Mouse (Mus musculus): ENCODE data around the gene Gbp7. TPM values are rescaled to one million over a fixed set of nuclear protein-coding genes. Genes with fewer than 3 reads are reported as not detected.
"Not testable (repeated sequence)": the region's sequence is repeated elsewhere in the genome, so short reads cannot be mapped to it uniquely, and the experiment has no call there.

Gbp7 gene
- 10 to 100 TPM; 16.1 to 23.3 (median 17.2) TPM for total RNA-seq (2022)

DNA sequence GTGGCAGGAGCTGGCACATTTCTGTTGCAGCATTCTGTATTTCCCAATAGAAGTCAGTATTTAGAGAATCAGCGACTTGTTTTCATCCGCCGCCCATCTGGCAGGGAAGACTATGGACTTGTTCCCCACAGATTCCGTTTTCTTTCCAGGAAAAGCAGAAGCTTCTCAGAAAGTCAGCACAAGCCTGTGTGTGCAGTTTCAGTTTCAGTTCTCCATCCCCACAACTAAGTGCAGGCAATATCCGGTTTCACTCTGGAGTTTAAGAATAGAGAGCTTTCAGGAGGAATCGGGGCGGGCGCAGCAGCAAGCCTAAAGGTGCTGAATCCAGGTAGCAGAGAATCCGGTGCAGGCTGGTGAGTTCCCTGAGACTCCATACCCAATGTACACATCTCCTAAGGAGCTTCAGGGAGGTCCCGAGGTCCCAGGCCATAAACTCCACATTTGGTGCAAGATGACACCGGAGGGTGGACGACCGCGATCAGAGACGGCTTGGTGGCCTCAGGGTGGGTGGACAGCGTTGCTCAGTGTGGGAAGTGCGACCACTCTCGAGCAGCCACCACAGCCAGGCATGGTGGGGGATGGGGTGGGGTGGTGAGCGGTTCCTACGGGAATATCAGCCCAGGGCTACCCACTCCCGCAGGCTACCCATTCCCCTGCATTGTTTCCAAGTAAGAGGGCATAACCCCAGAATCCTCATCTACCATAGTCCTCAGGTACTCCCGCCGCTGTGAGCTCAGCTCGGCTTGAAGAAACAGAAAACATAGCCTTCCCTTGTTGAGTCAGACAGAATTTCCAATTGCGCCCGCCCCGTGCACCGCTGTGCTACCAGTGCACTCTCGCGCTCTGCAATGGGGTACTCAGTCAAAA is at the start of gene Gbp7:
Gbp7 (plus strand) TSS at position 256 of the 867 bp plus-strand sequence.
- DNase-seq: peak; percentile 51

DNA sequence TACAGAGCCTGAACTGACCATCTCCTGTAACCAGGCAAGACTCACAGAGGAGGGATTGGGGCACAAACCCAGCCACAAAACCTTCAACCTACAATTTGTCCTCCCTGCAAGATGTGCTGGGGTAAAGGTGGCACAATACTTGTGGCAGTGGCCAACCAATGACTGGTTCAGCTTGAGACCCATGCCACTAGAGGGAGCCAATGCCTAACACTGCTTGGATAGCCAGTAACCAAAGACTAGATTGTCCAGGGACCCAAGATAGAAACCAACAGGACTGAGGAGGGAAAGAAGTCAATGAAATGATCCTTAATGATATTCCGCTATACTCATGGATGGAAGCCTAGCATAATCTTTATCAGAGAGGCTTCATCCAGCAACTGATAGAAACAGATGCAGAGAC is 39.7 kb upstream of the Gbp7 start:
- DNase-seq: peak; percentile 46

DNA sequence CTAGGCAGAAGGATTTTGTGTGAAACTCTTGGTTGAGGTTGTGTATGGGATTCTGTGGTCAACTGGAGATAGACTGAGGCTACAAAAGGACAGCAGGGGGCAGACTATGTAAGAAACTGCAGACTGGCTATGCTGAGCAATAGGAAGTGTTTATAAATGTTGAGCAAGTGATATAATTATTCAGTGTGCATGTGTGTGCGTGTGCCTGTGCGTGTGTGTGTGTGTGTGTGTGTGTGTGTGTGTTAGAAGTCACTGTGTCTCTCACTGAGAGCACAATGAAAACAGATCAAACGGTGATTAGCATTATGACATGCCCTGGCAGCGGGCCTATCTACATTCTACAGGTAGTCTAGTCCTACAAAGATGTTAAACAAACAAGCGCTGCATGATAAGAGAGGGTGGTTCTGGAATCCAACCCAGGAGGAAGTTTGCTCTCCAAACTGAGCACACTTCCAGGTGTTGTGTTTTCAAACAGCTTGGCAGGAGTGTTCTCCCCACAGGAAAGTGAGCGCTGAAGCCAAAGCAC is 36.5 kb upstream of the Gbp7 start, which contains the start of gene Gbp5:
Gbp5 (plus strand) TSS at position 443 of the 526 bp plus-strand sequence.
- DNase-seq: peak; percentile 37

DNA sequence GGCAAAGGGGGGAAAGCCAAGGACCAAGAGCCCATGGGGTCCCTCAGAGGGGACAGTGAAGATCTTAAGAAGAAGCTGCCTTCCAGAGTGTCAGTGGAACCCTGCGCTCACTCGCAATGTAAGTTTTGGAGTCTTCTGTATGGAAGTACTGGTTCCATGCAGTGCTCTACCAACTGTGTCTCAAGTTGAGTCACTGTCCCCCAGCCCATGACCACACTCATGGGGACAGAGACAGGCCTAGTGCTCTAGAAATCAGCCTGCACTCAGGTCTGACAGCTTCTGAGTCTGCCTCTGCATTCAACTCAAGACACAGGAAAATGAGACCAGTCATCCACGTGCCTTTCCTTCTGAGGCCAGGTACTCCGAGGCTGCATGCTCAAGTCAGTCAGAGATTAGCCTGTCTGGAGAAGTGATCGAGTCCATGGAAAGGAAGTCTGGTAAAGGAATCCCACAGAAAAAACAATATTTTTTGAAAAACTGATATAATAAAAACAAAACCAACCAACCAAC is 34.9 kb upstream of the Gbp7 start:
- DNase-seq: no peak

- no peak for DNase-seq
These were observed 33.7 kb upstream of the Gbp7 start for GRCm38 (mm10) chr3:142496113-142497101.

DNA sequence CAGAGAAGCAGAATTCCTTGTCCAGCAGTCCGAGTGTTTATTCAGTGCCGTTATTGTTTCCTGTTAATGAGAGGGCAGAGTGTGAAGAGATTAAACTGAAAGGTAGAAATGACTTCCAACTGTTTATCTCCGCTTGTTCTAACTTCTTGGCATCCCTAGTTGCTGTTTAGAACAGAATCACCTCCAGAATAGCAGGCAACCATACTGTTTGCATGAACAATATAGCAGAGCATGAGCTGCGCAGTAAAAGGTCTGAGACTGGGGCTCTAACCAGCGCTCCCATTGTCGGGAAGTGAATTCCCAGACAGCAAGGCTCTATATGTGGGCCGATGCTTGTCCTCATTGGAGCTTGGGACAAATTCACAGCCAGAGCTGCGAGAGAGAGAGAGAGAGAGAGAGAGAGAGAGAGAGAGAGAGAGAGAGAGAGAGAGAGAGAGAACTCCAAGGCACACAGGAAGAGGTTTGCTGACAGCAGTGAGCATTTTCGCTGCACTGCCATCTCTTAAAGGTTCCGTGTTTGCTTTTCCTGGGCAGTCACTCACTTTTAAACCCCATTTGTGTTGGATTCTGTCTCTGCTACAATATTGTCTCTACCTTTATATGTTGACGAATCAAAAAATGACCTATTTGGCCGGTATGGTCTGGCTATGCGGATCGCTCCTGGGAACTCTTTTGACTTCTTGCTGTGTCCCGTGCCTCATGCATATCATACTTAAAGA is 32.9 kb upstream of the Gbp7 start:
- DNase-seq: no peak

DNA sequence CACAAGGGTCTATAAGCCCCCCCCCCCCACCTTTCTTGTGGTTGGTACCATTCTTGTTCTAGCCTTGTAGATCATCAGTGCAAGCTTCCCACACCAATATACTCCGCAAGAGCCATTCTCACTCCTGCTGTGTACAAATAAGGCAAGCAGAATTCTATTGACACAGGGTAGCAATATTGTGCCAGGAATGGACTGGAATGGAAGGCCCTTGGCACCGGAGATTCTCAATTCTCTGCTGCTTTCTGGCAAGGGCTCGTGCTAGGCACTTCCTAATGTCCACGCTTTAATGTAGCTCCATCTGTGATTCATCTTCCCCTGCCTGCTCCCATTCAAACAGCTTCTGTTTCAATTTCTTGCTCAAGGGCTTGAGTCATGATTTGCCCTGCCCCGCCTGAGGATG is 31.2 kb upstream of the Gbp7 start:
- no peak for DNase-seq

DNA sequence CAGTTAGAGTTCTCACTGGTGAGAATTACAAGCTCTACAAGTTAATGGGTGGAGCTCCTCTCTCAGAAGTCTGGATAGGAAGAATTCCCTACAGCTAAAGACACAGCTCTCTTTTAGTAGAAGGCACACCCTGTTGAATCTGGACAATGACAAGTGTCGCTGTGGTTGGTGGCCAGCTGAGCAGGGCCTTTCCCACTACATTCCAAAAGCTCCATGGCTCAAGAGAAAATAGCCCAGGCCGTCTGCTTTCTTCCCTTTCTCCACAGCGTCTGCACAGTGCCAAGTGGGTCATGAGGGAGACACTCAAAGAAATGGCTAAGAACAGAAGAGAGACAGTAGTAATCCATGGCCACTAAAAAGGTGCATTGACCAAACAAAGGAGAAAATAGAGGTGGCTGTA is 2.0 kb upstream of the Gbp7 start:
- DNase-seq: no peak

- no peak for DNase-seq
These were observed 545 bp upstream of the Gbp7 start for GRCm38 (mm10) chr3:142529597-142529996.

DNA sequence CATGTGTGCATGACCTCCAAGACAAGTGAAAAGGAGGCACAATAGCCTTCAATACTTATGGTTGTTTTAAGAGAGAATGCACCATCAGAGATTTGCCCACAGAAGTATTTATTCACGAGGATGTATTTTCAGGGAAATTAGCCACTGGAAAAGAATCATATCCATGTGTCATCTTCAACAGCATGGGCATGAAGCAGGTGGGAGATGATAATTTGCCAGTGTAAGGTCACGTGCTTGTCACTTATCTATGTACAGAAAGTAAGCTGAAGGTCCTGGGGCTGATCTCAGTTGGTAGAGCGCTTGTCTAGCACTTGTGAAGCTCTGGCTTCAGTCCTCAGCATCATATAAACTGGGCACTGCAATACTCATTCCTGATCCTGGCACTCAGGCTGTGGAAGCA is 1.5 kb downstream of the Gbp7 start:
- no peak for DNase-seq

DNA sequence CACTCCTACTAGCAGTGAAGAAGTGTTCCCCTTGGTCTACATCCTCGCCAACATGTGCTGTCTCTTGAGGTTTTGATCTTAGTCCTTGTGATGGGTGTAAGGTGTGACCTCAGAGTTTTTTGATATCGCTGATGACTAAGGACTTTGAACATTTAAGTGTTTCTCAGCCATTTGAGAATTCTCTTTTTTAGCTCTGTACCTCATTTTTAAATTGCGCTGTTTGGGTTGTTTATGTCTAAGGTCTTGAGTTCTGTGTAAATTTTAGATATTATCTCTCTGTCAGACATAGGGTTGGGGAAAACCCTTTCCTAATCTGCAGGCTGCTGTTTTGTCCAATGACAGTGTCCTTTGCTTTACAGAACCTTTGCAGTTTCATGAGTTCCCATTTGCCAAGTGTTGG is 3.0 kb downstream of the Gbp7 start:
- DNase-seq: no peak

- no peak for DNase-seq
These were observed 5.5 kb downstream of the Gbp7 start for GRCm38 (mm10) chr3:142535667-142536066.

DNA sequence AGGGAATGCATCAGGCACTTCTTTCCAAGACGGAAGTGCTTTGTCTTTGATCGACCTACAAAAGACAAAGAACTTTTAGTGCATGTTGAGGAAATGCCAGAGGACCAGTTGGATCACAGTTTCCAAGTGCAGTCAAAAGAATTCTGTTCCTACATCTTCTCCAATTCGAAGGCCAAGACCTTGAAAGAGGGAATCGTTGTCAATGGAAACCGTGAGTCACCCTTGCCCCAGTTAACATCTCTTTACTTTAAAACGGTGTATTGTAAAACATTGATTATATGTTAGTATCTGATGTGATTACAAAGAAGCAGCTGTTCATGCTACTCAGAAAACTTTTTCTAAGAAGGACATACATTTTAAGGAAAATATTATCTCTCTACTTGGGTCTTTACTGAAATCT is 11.2 kb downstream of the Gbp7 start:
- DNase-seq: peak; percentile 24

DNA sequence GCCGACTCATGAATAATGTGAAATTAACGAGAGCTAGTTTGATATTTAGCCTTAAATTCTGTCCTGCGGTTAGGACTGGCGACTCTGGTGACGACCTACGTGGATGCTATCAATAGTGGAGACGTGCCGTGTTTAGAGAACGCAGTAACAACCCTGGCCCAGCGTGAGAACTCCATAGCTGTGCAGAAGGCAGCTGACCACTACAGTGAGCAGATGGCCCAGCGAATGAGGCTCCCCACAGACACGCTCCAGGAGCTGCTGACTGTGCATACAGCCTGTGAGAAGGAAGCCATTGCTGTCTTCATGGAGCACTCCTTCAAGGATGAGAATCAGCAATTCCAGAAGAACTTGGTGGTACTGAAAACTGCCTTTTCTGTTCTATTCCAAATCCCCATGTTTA is 12.6 kb downstream of the Gbp7 start:
- not testable (repeated sequence) for DNase-seq

DNA sequence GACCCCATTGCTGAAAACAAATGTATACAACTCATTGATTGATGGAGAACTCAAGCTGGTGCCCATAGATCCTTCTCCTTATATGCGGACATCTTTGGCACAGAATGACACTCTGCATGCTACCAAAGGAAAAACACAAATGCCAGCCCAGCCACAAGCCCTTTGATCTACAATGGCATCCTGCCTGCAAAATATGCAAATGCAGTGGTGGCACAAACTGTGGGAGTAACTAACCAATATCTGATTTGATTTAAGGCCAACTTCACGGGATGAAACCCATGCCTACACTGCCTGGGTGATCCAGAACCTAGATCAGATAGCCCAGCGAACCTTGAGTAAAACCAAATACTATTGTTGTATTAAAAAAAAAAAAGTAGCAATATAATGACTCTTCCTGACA is 16.5 kb downstream of the Gbp7 start:
- no peak for DNase-seq

DNA sequence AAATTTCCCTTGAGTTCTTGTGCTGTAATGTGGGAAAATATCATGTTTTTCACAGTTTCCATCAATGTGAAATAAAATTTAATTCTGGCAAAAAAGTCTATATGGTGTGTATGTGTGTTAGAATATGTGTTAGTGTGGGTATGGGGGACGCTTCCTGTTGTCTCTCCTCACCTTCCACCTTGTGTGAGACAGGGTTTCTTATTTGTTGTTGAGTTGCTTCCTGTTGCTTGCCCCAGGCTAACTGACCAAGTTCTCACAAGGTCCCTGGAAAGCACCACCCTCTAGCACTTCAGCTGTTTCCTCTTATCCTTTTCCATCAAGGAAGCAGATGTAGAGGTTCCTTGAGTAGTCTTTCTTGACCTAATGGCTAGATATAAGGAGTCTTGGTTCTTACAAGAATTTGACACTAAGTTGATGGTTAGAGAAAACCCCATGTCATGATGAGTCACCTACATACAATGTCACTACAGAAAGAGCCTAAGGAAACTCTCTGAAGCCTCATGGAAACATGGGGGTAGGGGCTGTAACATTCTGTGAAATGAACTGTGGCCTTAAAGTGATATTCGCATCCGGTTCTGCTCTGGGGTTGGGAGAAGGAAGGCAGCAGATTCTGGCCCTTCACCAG is 20.0 kb downstream of the Gbp7 start:
- no peak for DNase-seq

- no peak for DNase-seq
These were observed 24.5 kb downstream of the Gbp7 start for GRCm38 (mm10) chr3:142554601-142555000.

DNA sequence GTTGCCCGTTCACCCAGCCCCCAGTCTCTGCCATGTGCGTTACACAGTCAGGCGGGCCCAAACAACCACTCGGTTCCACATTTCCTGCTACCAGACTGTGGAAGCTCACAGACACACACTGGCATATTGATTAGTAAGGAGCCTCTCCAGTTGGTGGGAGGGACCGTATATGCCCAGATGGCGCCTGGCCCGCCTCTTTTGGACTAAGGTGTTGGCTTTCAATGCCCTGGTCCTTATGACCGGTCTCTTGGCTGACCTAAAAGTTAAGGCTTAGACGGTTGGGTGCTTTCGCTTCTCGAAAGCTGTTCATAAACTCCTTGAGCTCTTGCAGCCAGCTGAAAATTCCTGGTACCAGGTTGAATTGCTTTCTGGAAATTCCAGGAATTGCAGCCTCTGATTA is 25.5 kb downstream of the Gbp7 start:
- DNase-seq: no peak

GRCm38 (mm10) chr3:142559632-142560228 is 29.6 kb downstream of the Gbp7 start, which contains the start of gene Gbp3:
TSS of gene Gbp3 (plus strand) at chr3:142560026.
- peak; percentile 24 for DNase-seq

- peak; percentile 83 for DNase-seq
These were observed 30.3 kb downstream of the Gbp7 start for GRCm38 (mm10) chr3:142560296-142560948.
